Mouse (Mus musculus): ENCODE measurements around the gene Sema4b. TPM values are rescaled to one million over a fixed set of nuclear protein-coding genes. Genes with fewer than 3 reads are reported as not detected.

The Sema4b gene
- total RNA-seq, 1 experiment, result 50.1 TPM

- peak overlapping the region; percentile 80 to 87 for H3K4me3 ChIP-seq (ENCODE audit: insufficient read depth in 1 of 2, low read depth in 1 of 2, low read length in 2 of 2, poor library complexity in 1 of 2, severe bottlenecking in 1 of 2)
- in situ Hi-C loops (cut with MboI; ENCODE audit: low sequenced_read_pairs in 2 of 2, unreplicated experiment in 2 of 2), result no loop called here
- DNase-seq (ENCODE audit: low read depth, low spot score), result peak; percentile 56
- H3K4me1 ChIP-seq (ENCODE audit: control insufficient read depth in 2 of 2, insufficient read depth in 2 of 2, low read length in 2 of 2, poor library complexity in 1 of 2), result peaks cover 0 to 7% of the 10 kb centered on the region in 2 experiments
- TF ChIP-seq MAFK (IDR thresholded peaks at IDR 0.05; ENCODE audit: insufficient read depth, low read depth, low read length), result no peak
- TF ChIP-seq CHD2 (IDR thresholded peaks at IDR 0.05; ENCODE audit: low read depth, low read length), result no peak; the same call in none of the 2 replicates
- no peak for TF ChIP-seq ZNF384 (IDR thresholded peaks at IDR 0.05; ENCODE audit: low read depth, low read length)
- TF ChIP-seq HCFC1 (IDR thresholded peaks at IDR 0.05; ENCODE audit: borderline replicate concordance, insufficient read depth, low read length), result peak; percentile 15; the same call in 1 of the 2 replicates
- TF ChIP-seq ZC3H11A (IDR thresholded peaks at IDR 0.05; ENCODE audit: borderline replicate concordance, low read depth, low read length), result no peak
- peak overlapping the region; percentile 77 for H3K9ac ChIP-seq (ENCODE audit: insufficient read depth, low read depth, low read length, poor library complexity, severe bottlenecking)
- no peaks in the 10 kb centered on the region for H3K9me3 ChIP-seq (ENCODE audit: control insufficient read depth, insufficient read depth, low read depth, low read length)
- H3K27ac ChIP-seq (ENCODE audit: insufficient read depth, low read depth, low read length, poor library complexity, severe bottlenecking), result peak overlapping the region; percentile 45
- H3K36me3 ChIP-seq (ENCODE audit: control insufficient read depth, insufficient read depth, low read length, poor library complexity, severe bottlenecking), result peaks cover 15% of the 10 kb centered on the region
Observed at GRCm38 (mm10) chr7:80231971-80232488, 45.4 kb downstream of the Sema4b start.

- peak within 1 kb of the TSS; percentile 80 to 87 for H3K4me3 ChIP-seq (ENCODE audit: insufficient read depth in 1 of 2, low read depth in 1 of 2, low read length in 2 of 2, poor library complexity in 1 of 2, severe bottlenecking in 1 of 2)
- TF ChIP-seq CHD2 (IDR thresholded peaks at IDR 0.05; ENCODE audit: low read depth, low read length) (no peak), ZNF384 (IDR thresholded peaks at IDR 0.05; ENCODE audit: low read depth, low read length) (no peak), HCFC1 (IDR thresholded peaks at IDR 0.05; ENCODE audit: borderline replicate concordance, insufficient read depth, low read length) (peak; percentile 57; the same call in 1 of the 2 replicates), MAFK (IDR thresholded peaks at IDR 0.05; ENCODE audit: insufficient read depth, low read depth, low read length) (no peak)
- no peaks in the 10 kb centered on the region for H3K9me3 ChIP-seq (ENCODE audit: control insufficient read depth, insufficient read depth, low read depth, low read length)
- peak within 1 kb of the TSS; percentile 77 for H3K9ac ChIP-seq (ENCODE audit: insufficient read depth, low read depth, low read length, poor library complexity, severe bottlenecking)
- DNase-seq (ENCODE audit: low read depth, low spot score), result peak; percentile 95
- H3K27ac ChIP-seq (ENCODE audit: insufficient read depth, low read depth, low read length, poor library complexity, severe bottlenecking), result peak within 1 kb of the TSS; percentile 45
- peaks cover 0 to 7% of the 10 kb centered on the region in 2 experiments for H3K4me1 ChIP-seq (ENCODE audit: control insufficient read depth in 2 of 2, insufficient read depth in 2 of 2, low read length in 2 of 2, poor library complexity in 1 of 2)
- peaks cover 10% of the 10 kb centered on the region for H3K36me3 ChIP-seq (ENCODE audit: control insufficient read depth, insufficient read depth, low read length, poor library complexity, severe bottlenecking)
- in situ Hi-C loops (cut with MboI; ENCODE audit: low sequenced_read_pairs in 2 of 2, unreplicated experiment in 2 of 2), result no loop called here
Observed at GRCm38 (mm10) chr7:80232489-80233029, 45.9 kb downstream of the Sema4b start, which contains the start of the genes Cib1 and Gdpgp1. Cib1 (minus strand) TSS chr7:80232813. Gdpgp1 (plus strand) TSS chr7:80232865.

- TF ChIP-seq HCFC1 (IDR thresholded peaks at IDR 0.05; ENCODE audit: borderline replicate concordance, insufficient read depth, low read length), result no peak
- no peak for TF ChIP-seq MAFK (IDR thresholded peaks at IDR 0.05; ENCODE audit: insufficient read depth, low read depth, low read length)
- TF ChIP-seq ZNF384 (IDR thresholded peaks at IDR 0.05; ENCODE audit: low read depth, low read length), result no peak
- TF ChIP-seq CHD2 (IDR thresholded peaks at IDR 0.05; ENCODE audit: low read depth, low read length), result no peak
- no peak for TF ChIP-seq ZC3H11A (IDR thresholded peaks at IDR 0.05; ENCODE audit: borderline replicate concordance, low read depth, low read length)
- DNase-seq (ENCODE audit: low read depth, low spot score), result no peak
- Histone ChIP-seq H3K4me3 (ENCODE audit: insufficient read depth in 1 of 2, low read depth in 1 of 2, low read length in 2 of 2, poor library complexity in 1 of 2, severe bottlenecking in 1 of 2) (peak overlapping the region; percentile 20 to 41), H3K27ac (ENCODE audit: insufficient read depth, low read depth, low read length, poor library complexity, severe bottlenecking) (no peak overlapping the region), H3K9me3 (ENCODE audit: control insufficient read depth, insufficient read depth, low read depth, low read length) (no peaks in the 10 kb centered on the region), H3K9ac (ENCODE audit: insufficient read depth, low read depth, low read length, poor library complexity, severe bottlenecking) (peak overlapping the region; percentile 9; the same call in 1 of the 2 replicates), H3K36me3 (ENCODE audit: control insufficient read depth, insufficient read depth, low read length, poor library complexity, severe bottlenecking) (peaks cover 3% of the 10 kb centered on the region; the same call in 1 of the 2 replicates), H3K4me1 (ENCODE audit: control insufficient read depth in 2 of 2, insufficient read depth in 2 of 2, low read length in 2 of 2, poor library complexity in 1 of 2) (peaks cover 0 to 6% of the 10 kb centered on the region in 2 experiments)
- in situ Hi-C loops (cut with MboI; ENCODE audit: low sequenced_read_pairs in 2 of 2, unreplicated experiment in 2 of 2), result no loop called here
Observed at GRCm38 (mm10) chr7:80233799-80234198, 47.2 kb downstream of the Sema4b start.

GRCm38 (mm10) chr7:80238542-80238941 lies 51.9 kb downstream of the Sema4b start:
- peaks cover 13% of the 10 kb centered on the region; the same call in 1 of the 2 replicates for H3K36me3 ChIP-seq (ENCODE audit: control insufficient read depth, insufficient read depth, low read length, poor library complexity, severe bottlenecking)
- no peak overlapping the region; the same call in 1 of the 2 replicates for H3K9ac ChIP-seq (ENCODE audit: insufficient read depth, low read depth, low read length, poor library complexity, severe bottlenecking)
- H3K27ac ChIP-seq (ENCODE audit: insufficient read depth, low read depth, low read length, poor library complexity, severe bottlenecking), result no peak overlapping the region
- no peak for DNase-seq (ENCODE audit: low read depth, low spot score)
- H3K4me1 ChIP-seq (ENCODE audit: control insufficient read depth in 2 of 2, insufficient read depth in 2 of 2, low read length in 2 of 2, poor library complexity in 1 of 2), result peaks cover 4 to 5% of the 10 kb centered on the region in 2 experiments; a peak in 3 of 4 replicates
- in situ Hi-C loops (cut with MboI; ENCODE audit: low sequenced_read_pairs in 2 of 2, unreplicated experiment in 2 of 2), result no loop called here
- TF ChIP-seq ZC3H11A (IDR thresholded peaks at IDR 0.05; ENCODE audit: borderline replicate concordance, low read depth, low read length) (no peak), ZNF384 (IDR thresholded peaks at IDR 0.05; ENCODE audit: low read depth, low read length) (no peak), HCFC1 (IDR thresholded peaks at IDR 0.05; ENCODE audit: borderline replicate concordance, insufficient read depth, low read length) (no peak), MAFK (IDR thresholded peaks at IDR 0.05; ENCODE audit: insufficient read depth, low read depth, low read length) (no peak), CHD2 (IDR thresholded peaks at IDR 0.05; ENCODE audit: low read depth, low read length) (no peak)
- peak overlapping the region; percentile 38 to 44; a peak in 2 of 4 replicates for H3K4me3 ChIP-seq (ENCODE audit: insufficient read depth in 1 of 2, low read depth in 1 of 2, low read length in 2 of 2, poor library complexity in 1 of 2, severe bottlenecking in 1 of 2)
- H3K9me3 ChIP-seq (ENCODE audit: control insufficient read depth, insufficient read depth, low read depth, low read length), result no peaks in the 10 kb centered on the region
